Mouse (Mus musculus): ENCODE results near the gene Pde4a. TPM values are rescaled to one million over a fixed set of nuclear protein-coding genes. Genes with fewer than 3 reads are reported as not detected.
A peak's percentile ranks its signal among the peaks of the same experiment; 100 is the strongest.

Pde4a gene
- total RNA-seq, 1 experiment: 3.2 TPM

GRCm38 (mm10) chr9:21169157-21169556 lies 3.6 kb downstream of the Pde4a start:
- H3K9me3 ChIP-seq (ENCODE audit: control insufficient read depth, insufficient read depth, low read depth, low read length): no peaks in the 10 kb centered on the region
- no peak for DNase-seq (ENCODE audit: low read depth, low spot score)
- no peak overlapping the region for H3K4me3 ChIP-seq (ENCODE audit: insufficient read depth in 1 of 2, low read depth in 1 of 2, low read length in 2 of 2, poor library complexity in 1 of 2, severe bottlenecking in 1 of 2)
- no peak for TF ChIP-seq ZC3H11A (IDR thresholded peaks at IDR 0.05; ENCODE audit: borderline replicate concordance, low read depth, low read length)
- TF ChIP-seq MAFK (IDR thresholded peaks at IDR 0.05; ENCODE audit: insufficient read depth, low read depth, low read length): no peak
- TF ChIP-seq ZNF384 (IDR thresholded peaks at IDR 0.05; ENCODE audit: low read depth, low read length): 0 out of 2 replicates have a peak, but pooled peaks have one; percentile 4
- no peak for TF ChIP-seq HCFC1 (IDR thresholded peaks at IDR 0.05; ENCODE audit: borderline replicate concordance, insufficient read depth, low read length)
- TF ChIP-seq CHD2 (IDR thresholded peaks at IDR 0.05; ENCODE audit: low read depth, low read length): no peak
- in situ Hi-C loops (cut with MboI; ENCODE audit: low sequenced_read_pairs in 2 of 2, unreplicated experiment in 2 of 2): no loop called here
- no peak overlapping the region for H3K27ac ChIP-seq (ENCODE audit: insufficient read depth, low read depth, low read length, poor library complexity, severe bottlenecking)
- no peaks in the 10 kb centered on the region for H3K36me3 ChIP-seq (ENCODE audit: control insufficient read depth, insufficient read depth, low read length, poor library complexity, severe bottlenecking)
- peaks cover 0 to 2% of the 10 kb centered on the region in 2 experiments; a peak in 1 of 4 replicates for H3K4me1 ChIP-seq (ENCODE audit: control insufficient read depth in 2 of 2, insufficient read depth in 2 of 2, low read length in 2 of 2, poor library complexity in 1 of 2)
- H3K9ac ChIP-seq (ENCODE audit: insufficient read depth, low read depth, low read length, poor library complexity, severe bottlenecking): no peak overlapping the region

- DNase-seq (ENCODE audit: low read depth, low spot score): no peak
- in situ Hi-C loops (cut with MboI; ENCODE audit: low sequenced_read_pairs in 2 of 2, unreplicated experiment in 2 of 2): no loop called here
- no peaks in the 10 kb centered on the region for H3K9me3 ChIP-seq (ENCODE audit: control insufficient read depth, insufficient read depth, low read depth, low read length)
These were observed 6.8 kb downstream of the Pde4a start for GRCm38 (mm10) chr9:21172364-21172763.

GRCm38 (mm10) chr9:21180402-21180801 lies 14.9 kb downstream of the Pde4a start:
- H3K27ac ChIP-seq (ENCODE audit: insufficient read depth, low read depth, low read length, poor library complexity, severe bottlenecking): no peak overlapping the region
- H3K9ac ChIP-seq (ENCODE audit: insufficient read depth, low read depth, low read length, poor library complexity, severe bottlenecking): no peak overlapping the region
- in situ Hi-C loops (cut with MboI; ENCODE audit: low sequenced_read_pairs in 2 of 2, unreplicated experiment in 2 of 2): no loop called here
- no peak for DNase-seq (ENCODE audit: low read depth, low spot score)
- no peaks in the 10 kb centered on the region for H3K9me3 ChIP-seq (ENCODE audit: control insufficient read depth, insufficient read depth, low read depth, low read length)
- TF ChIP-seq MAFK (IDR thresholded peaks at IDR 0.05; ENCODE audit: insufficient read depth, low read depth, low read length) (no peak), ZNF384 (IDR thresholded peaks at IDR 0.05; ENCODE audit: low read depth, low read length) (no peak), HCFC1 (IDR thresholded peaks at IDR 0.05; ENCODE audit: borderline replicate concordance, insufficient read depth, low read length) (no peak), ZC3H11A (IDR thresholded peaks at IDR 0.05; ENCODE audit: borderline replicate concordance, low read depth, low read length) (no peak), CHD2 (IDR thresholded peaks at IDR 0.05; ENCODE audit: low read depth, low read length) (no peak)
- peaks cover 0 to 16% of the 10 kb centered on the region in 2 experiments; a peak in 2 of 4 replicates for H3K4me1 ChIP-seq (ENCODE audit: control insufficient read depth in 2 of 2, insufficient read depth in 2 of 2, low read length in 2 of 2, poor library complexity in 1 of 2)
- no peak overlapping the region for H3K4me3 ChIP-seq (ENCODE audit: insufficient read depth in 1 of 2, low read depth in 1 of 2, low read length in 2 of 2, poor library complexity in 1 of 2, severe bottlenecking in 1 of 2)
- H3K36me3 ChIP-seq (ENCODE audit: control insufficient read depth, insufficient read depth, low read length, poor library complexity, severe bottlenecking): no peaks in the 10 kb centered on the region

More at GRCm38 (mm10) chr9:21172364-21172763, 6.8 kb downstream of the Pde4a start:
- Histone ChIP-seq H3K36me3 (ENCODE audit: control insufficient read depth, insufficient read depth, low read length, poor library complexity, severe bottlenecking) (no peaks in the 10 kb centered on the region), H3K27ac (ENCODE audit: insufficient read depth, low read depth, low read length, poor library complexity, severe bottlenecking) (no peak overlapping the region), H3K9ac (ENCODE audit: insufficient read depth, low read depth, low read length, poor library complexity, severe bottlenecking) (no peak overlapping the region), H3K4me1 (ENCODE audit: control insufficient read depth in 2 of 2, insufficient read depth in 2 of 2, low read length in 2 of 2, poor library complexity in 1 of 2) (no peaks in the 10 kb centered on the region), H3K4me3 (ENCODE audit: insufficient read depth in 1 of 2, low read depth in 1 of 2, low read length in 2 of 2, poor library complexity in 1 of 2, severe bottlenecking in 1 of 2) (no peak overlapping the region)
- no peak for TF ChIP-seq HCFC1 (IDR thresholded peaks at IDR 0.05; ENCODE audit: borderline replicate concordance, insufficient read depth, low read length)
- no peak for TF ChIP-seq ZNF384 (IDR thresholded peaks at IDR 0.05; ENCODE audit: low read depth, low read length)

GRCm38 (mm10) chr9:21180841-21181240 lies 15.3 kb downstream of the Pde4a start:
- Histone ChIP-seq H3K9me3 (ENCODE audit: control insufficient read depth, insufficient read depth, low read depth, low read length) (no peaks in the 10 kb centered on the region), H3K27ac (ENCODE audit: insufficient read depth, low read depth, low read length, poor library complexity, severe bottlenecking) (no peak overlapping the region), H3K4me3 (ENCODE audit: insufficient read depth in 1 of 2, low read depth in 1 of 2, low read length in 2 of 2, poor library complexity in 1 of 2, severe bottlenecking in 1 of 2) (no peak overlapping the region), H3K4me1 (ENCODE audit: control insufficient read depth in 2 of 2, insufficient read depth in 2 of 2, low read length in 2 of 2, poor library complexity in 1 of 2) (peaks cover 0 to 21% of the 10 kb centered on the region in 2 experiments; a peak in 2 of 4 replicates), H3K36me3 (ENCODE audit: control insufficient read depth, insufficient read depth, low read length, poor library complexity, severe bottlenecking) (no peaks in the 10 kb centered on the region), H3K9ac (ENCODE audit: insufficient read depth, low read depth, low read length, poor library complexity, severe bottlenecking) (0 out of 2 replicates have a peak overlapping the region, but pooled peaks have one; percentile 53)
- in situ Hi-C loops (cut with MboI; ENCODE audit: low sequenced_read_pairs in 2 of 2, unreplicated experiment in 2 of 2): no loop called here
- TF ChIP-seq CHD2 (IDR thresholded peaks at IDR 0.05; ENCODE audit: low read depth, low read length) (no peak), ZC3H11A (IDR thresholded peaks at IDR 0.05; ENCODE audit: borderline replicate concordance, low read depth, low read length) (no peak), HCFC1 (IDR thresholded peaks at IDR 0.05; ENCODE audit: borderline replicate concordance, insufficient read depth, low read length) (no peak), MAFK (IDR thresholded peaks at IDR 0.05; ENCODE audit: insufficient read depth, low read depth, low read length) (no peak)
- DNase-seq (ENCODE audit: low read depth, low spot score): no peak

Measured in ES-E14 (cell line).